Comparison of ENCODE assay signal across 7 mouse cellular contexts in the genomic region with DNA sequence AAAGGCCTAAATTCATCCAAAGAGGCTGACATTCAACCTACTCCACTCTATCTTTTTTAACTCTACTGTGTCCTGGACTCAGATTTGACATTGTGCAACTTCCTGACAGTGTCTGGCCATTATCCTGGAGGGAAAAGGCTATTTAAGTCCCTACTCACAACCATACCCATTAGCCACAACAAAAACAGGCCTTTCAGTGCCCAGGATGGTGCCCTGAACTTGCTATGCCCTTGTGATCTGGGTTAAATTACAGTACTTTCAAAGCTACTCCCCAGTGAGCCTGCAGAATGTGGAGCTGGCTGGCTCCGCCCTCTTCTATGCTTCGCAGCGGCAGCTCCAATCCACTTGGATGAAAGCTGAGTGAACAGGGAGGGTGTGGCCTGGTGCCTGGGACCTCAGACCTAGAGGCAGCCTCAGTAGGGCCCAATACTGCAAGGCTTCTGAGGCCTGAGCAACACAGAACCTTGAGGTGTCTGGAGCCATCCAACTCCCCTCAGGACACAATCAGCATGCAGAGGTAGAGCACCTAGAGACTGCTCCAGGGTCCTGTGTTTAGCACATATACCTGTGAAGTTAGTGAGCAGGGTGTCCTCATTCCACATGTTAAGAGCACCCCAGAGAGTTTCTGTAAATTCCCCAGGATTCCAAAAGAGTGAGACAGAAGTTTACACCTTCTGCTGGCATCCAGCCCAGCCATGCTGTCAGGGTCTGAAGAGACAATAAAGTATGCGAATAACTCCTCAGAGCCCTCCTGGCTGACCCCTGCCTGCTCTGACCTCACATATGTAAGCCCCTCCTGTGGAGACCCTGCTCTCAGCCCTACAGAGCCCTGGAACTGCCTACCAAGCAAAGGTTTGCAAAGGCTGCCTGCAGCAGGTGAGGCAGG. TPM values are rescaled to one million over a fixed set of nuclear protein-coding genes. Genes with fewer than 3 reads are reported as not detected.
A peak's percentile ranks its signal among the peaks of the same experiment; 100 is the strongest.
DNase-seq lines count a peak whose midpoint lies in the region; ATAC-seq lines count a peak whose summit lies in the region.

No protein-coding gene starts in this region.

- peaks cover 28% of the 10 kb centered on the region for H3K4me1 ChIP-seq in forebrain, embryonic 13.5 days
- H3K4me1 ChIP-seq in hindbrain, embryonic 10.5 days (replicated peaks): peaks cover 38% of the 10 kb centered on the region
- H3K4me1 ChIP-seq in limb, embryonic 13.5 days: peaks cover 35% of the 10 kb centered on the region
- no peaks in the 10 kb centered on the region for H3K4me1 ChIP-seq in midbrain, embryonic 16.5 days (ENCODE audit: control insufficient read depth, insufficient read depth, low read length)

- no peaks in the 10 kb centered on the region for H3K27me3 ChIP-seq in forebrain, embryonic 13.5 days
- no peaks in the 10 kb centered on the region for H3K27me3 ChIP-seq in hindbrain, embryonic 10.5 days (ENCODE audit: insufficient read depth, poor library complexity, severe bottlenecking)
- no peaks in the 10 kb centered on the region for H3K27me3 ChIP-seq in limb, embryonic 13.5 days
- no peaks in the 10 kb centered on the region for H3K27me3 ChIP-seq in midbrain, embryonic 16.5 days (ENCODE audit: control insufficient read depth, insufficient read depth, low read depth, low read length)

- H3K27ac ChIP-seq in forebrain, embryonic 13.5 days: peak overlapping the region; percentile 42
- peak overlapping the region; percentile 74 for H3K27ac ChIP-seq in hindbrain, embryonic 10.5 days
- H3K27ac ChIP-seq in limb, embryonic 13.5 days: peak overlapping the region; percentile 56; the same call in 1 of the 2 replicates
- H3K27ac ChIP-seq in midbrain, embryonic 16.5 days (ENCODE audit: low read length): peak overlapping the region; percentile 0

- WGBS in forebrain, embryonic 13.5 days: 11% methylated on average over 4 of the region's 4 CpGs
- WGBS in hindbrain, embryonic 10.5 days: 18% methylated on average over 4 of the region's 4 CpGs
- 7% methylated on average over 4 of the region's 4 CpGs for WGBS in limb, embryonic 13.5 days
- WGBS in midbrain, embryonic 16.5 days: 23% methylated on average over 4 of the region's 4 CpGs

- H3K36me3 ChIP-seq in forebrain, embryonic 13.5 days (ENCODE audit: poor library complexity, severe bottlenecking): no peaks in the 10 kb centered on the region
- H3K36me3 ChIP-seq in hindbrain, embryonic 10.5 days: no peaks in the 10 kb centered on the region
- no peaks in the 10 kb centered on the region for H3K36me3 ChIP-seq in limb, embryonic 13.5 days
- H3K36me3 ChIP-seq in midbrain, embryonic 16.5 days (ENCODE audit: control insufficient read depth, insufficient read depth, low read length): no peaks in the 10 kb centered on the region

- 0 out of 2 replicates have a peak overlapping the region, but pooled peaks have one; percentile 21 for H3K9ac ChIP-seq in forebrain, embryonic 13.5 days
- no peak overlapping the region; the same call in 1 of the 2 replicates for H3K9ac ChIP-seq in limb, embryonic 13.5 days
- no peak overlapping the region for H3K9ac ChIP-seq in midbrain, embryonic 16.5 days (ENCODE audit: low read depth, low read length)

- no peak overlapping the region for H3K4me3 ChIP-seq in forebrain, embryonic 13.5 days
- H3K4me3 ChIP-seq in hindbrain, embryonic 10.5 days: no peak overlapping the region
- no peak overlapping the region for H3K4me3 ChIP-seq in limb, embryonic 13.5 days
- no peak overlapping the region for H3K4me3 ChIP-seq in midbrain, embryonic 16.5 days (ENCODE audit: low read depth, low read length)

- H3K4me2 ChIP-seq in forebrain, embryonic 13.5 days: no peak overlapping the region
- no peak overlapping the region for H3K4me2 ChIP-seq in limb, embryonic 13.5 days (replicated peaks)
- no peak overlapping the region for H3K4me2 ChIP-seq in midbrain, embryonic 16.5 days (ENCODE audit: low read length)

- no peaks in the 10 kb centered on the region for H3K9me3 ChIP-seq in forebrain, embryonic 13.5 days (replicated peaks)
- 0 out of 2 replicates have a peak, but pooled peaks cover 2% of the 10 kb centered on the region for H3K9me3 ChIP-seq in hindbrain, embryonic 10.5 days
- H3K9me3 ChIP-seq in limb, embryonic 13.5 days: no peaks in the 10 kb centered on the region
- no peaks in the 10 kb centered on the region for H3K9me3 ChIP-seq in midbrain, embryonic 16.5 days (replicated peaks; ENCODE audit: control insufficient read depth, low read length, poor library complexity, severe bottlenecking)

- peak; percentile 88 for ATAC-seq in forebrain, embryonic 13.5 days
- ATAC-seq in limb, embryonic 13.5 days (ENCODE audit: low FRiP score, low read depth): peak; percentile 91
- ATAC-seq in midbrain, embryonic 16.5 days: peak; percentile 52

- DNase-seq in brain, adult 2 months (ENCODE audit: low read depth, low spot score): peak; percentile 39
- peak; percentile 61 for DNase-seq in hindbrain, embryonic 10.5 days (ENCODE audit: low spot score)
- no peak for DNase-seq in left cerebral cortex, adult 18-20 months (ENCODE audit: low spot score in 2 of 2)
- no peak for DNase-seq in B cell, adult 2 months

RNA-seq across cellular contexts. Expression of a gene that starts 60.0 kb away (rescaled TPM):
- 137 and 159 TPM in 2 replicates for polyA plus RNA-seq in forebrain, embryonic 13.5 days (2015; fragmentation: Nextera tagmentation; extraction: Ambion mirVana)
- polyA plus RNA-seq in hindbrain, embryonic 10.5 days (2016; fragmentation: Nextera tagmentation; extraction: Ambion mirVana): 71.0 and 72.2 TPM in 2 replicates
- polyA plus RNA-seq in limb, embryonic 13.5 days (2015; fragmentation: Nextera tagmentation; extraction: Ambion mirVana): 56.5 and 60.2 TPM in 2 replicates
- 118 and 145 TPM in 2 replicates for polyA plus RNA-seq in midbrain, embryonic 16.5 days (2015; fragmentation: Nextera tagmentation; extraction: Ambion mirVana)
- 100 to 1,000 TPM; 114 TPM for total RNA-seq in left cerebral cortex, adult 18-20 months (2021)

Comparison
In these comparisons a context has a peak if more than half of its experiments do, and no peak if none do; other contexts are left out.
1. DNase-seq: peak in brain, adult 2 months (single experiment) and hindbrain, embryonic 10.5 days (single experiment); none in left cerebral cortex, adult 18-20 months (0 of 2) and B cell, adult 2 months (0 of 2).
2. H3K27ac ChIP-seq: peak in every context shown above with its lines; median percentile 74 in hindbrain, embryonic 10.5 days; 56 in limb, embryonic 13.5 days; 42 in forebrain, embryonic 13.5 days; 0 in midbrain, embryonic 16.5 days.
3. Peak in every context shown above with its lines, with median percentiles within 50 percentile points of each other: ATAC-seq.